31 mouse cellular contexts compared by ENCODE assay signal in the genomic region with DNA sequence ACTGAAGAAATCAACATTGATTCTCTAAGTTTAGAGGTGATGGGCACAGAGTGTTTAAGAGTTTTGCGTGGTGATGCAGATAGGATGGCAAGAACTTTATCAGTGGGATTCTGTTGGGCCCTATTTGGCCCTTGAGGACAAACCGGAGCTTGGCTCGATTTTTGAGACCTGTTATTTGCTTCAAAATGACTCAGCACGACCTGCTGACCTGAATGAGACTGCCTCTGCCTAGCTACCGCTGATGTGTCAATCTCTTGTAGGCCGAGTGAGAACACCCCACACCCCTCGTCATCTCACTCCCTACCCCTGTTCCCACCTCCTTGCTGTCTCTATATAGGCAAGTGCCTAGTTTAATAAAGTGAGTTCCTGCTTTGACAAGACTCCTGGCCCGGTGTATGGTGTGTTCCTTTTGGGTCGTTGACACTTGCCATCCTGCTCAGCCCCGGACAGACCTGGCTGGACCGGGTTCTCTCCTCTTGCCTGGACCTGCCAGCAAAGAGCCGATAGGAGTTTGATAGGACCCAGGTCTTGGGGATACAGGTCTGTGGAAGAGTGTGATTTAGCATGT. TPM values are rescaled to one million over a fixed set of nuclear protein-coding genes. Genes with fewer than 3 reads are reported as not detected.
"Had no signal": no experiment of that assay in that cellular context is flagged by ENCODE, and none has a peak within 500 bp of the region (broad histone marks: within the 10 kb centered on the region; RNA-seq: fewer than 3 reads in every experiment).

No protein-coding gene starts in this region.

- H3K27ac ChIP-seq: left cerebral cortex, adult 2 months; limb, embryonic 12.5 days; limb, embryonic 13.5 days; limb, embryonic 15.5 days; liver, embryonic 12.5 days; liver, embryonic 13.5 days; liver, embryonic 14.5 days; liver, embryonic 15.5 days; lung, embryonic 15.5 days; macrophage; midbrain, embryonic 10.5 days; midbrain, embryonic 12.5 days; midbrain, embryonic 13.5 days; midbrain, embryonic 15.5 days; neural tube, embryonic 12.5 days had no signal

- DNase-seq: left cerebral cortex, postnatal 4 days; liver; liver, embryonic 13.5 days; liver, postnatal 0 days; lung, adult 18-20 months; lung, embryonic 14.5 days; lung, postnatal 10 days; lung, postnatal 14 days; lung, postnatal 36 days; lung, postnatal 4 days; midbrain, embryonic 14.5 days had no signal

- H3K36me3 ChIP-seq: limb, embryonic 12.5 days; limb, embryonic 13.5 days; limb, embryonic 15.5 days; liver, embryonic 12.5 days; liver, embryonic 13.5 days; liver, embryonic 15.5 days; lung, embryonic 15.5 days; midbrain, embryonic 10.5 days; midbrain, embryonic 12.5 days; midbrain, embryonic 13.5 days; midbrain, embryonic 15.5 days; neural tube, embryonic 12.5 days had no signal

- H3K9me3 ChIP-seq: limb, embryonic 13.5 days; limb, embryonic 15.5 days; liver, embryonic 12.5 days; liver, embryonic 15.5 days; lung, embryonic 15.5 days; midbrain, embryonic 10.5 days; midbrain, embryonic 12.5 days; midbrain, embryonic 13.5 days; midbrain, embryonic 15.5 days had no signal

- H3K4me1 ChIP-seq: limb, embryonic 12.5 days; limb, embryonic 15.5 days; liver, embryonic 12.5 days; liver, embryonic 13.5 days; liver, embryonic 15.5 days; lung, embryonic 15.5 days; megakaryocyte, embryonic 14.5 days had no signal

- H3K4me2 ChIP-seq: limb, embryonic 12.5 days; limb, embryonic 13.5 days; limb, embryonic 15.5 days; liver, embryonic 12.5 days; liver, embryonic 13.5 days; liver, embryonic 15.5 days; lung, embryonic 14.5 days; lung, embryonic 15.5 days; midbrain, embryonic 11.5 days; midbrain, embryonic 12.5 days; midbrain, embryonic 13.5 days; midbrain, embryonic 15.5 days; neural tube, embryonic 12.5 days had no signal

- H3K4me3 ChIP-seq: left cerebral cortex, adult 2 months; limb, embryonic 12.5 days; limb, embryonic 13.5 days; limb, embryonic 15.5 days; liver, embryonic 12.5 days; liver, embryonic 13.5 days; liver, embryonic 15.5 days; lung, embryonic 15.5 days; megakaryocyte, embryonic 14.5 days; midbrain, embryonic 10.5 days; midbrain, embryonic 12.5 days; midbrain, embryonic 13.5 days; midbrain, embryonic 15.5 days; myocyte; neural tube, embryonic 12.5 days had no signal

- H3K27me3 ChIP-seq: limb, embryonic 13.5 days; limb, embryonic 15.5 days; liver, embryonic 12.5 days; liver, embryonic 13.5 days; liver, embryonic 15.5 days; lung, embryonic 15.5 days; midbrain, embryonic 12.5 days; midbrain, embryonic 13.5 days; midbrain, embryonic 15.5 days; neural tube, embryonic 12.5 days had no signal

- ATAC-seq: liver, embryonic 12.5 days; liver, postnatal 0 days; lung, postnatal 0 days; midbrain, embryonic 13.5 days; midbrain, embryonic 15.5 days; midbrain, embryonic 16.5 days had no signal

- H3K9ac ChIP-seq: limb, embryonic 12.5 days; limb, embryonic 13.5 days; limb, embryonic 15.5 days; liver, embryonic 12.5 days; liver, embryonic 13.5 days; liver, embryonic 14.5 days; liver, embryonic 15.5 days; liver, postnatal 0 days; lung, embryonic 14.5 days; lung, embryonic 15.5 days; midbrain, embryonic 12.5 days; midbrain, embryonic 13.5 days; midbrain, embryonic 15.5 days; neural tube, embryonic 12.5 days had no signal

RNA-seq across cellular contexts. Expression of a gene that starts 28.4 kb away (rescaled TPM):
- total RNA-seq: monocyte, adult 5-6 weeks had no signal
- polyA plus RNA-seq: macrophage had no signal
